Mouse (Mus musculus) midbrain, embryonic 11.5 days (tissue): ENCODE results near the gene Tuba4a. TPM values are rescaled to one million over a fixed set of nuclear protein-coding genes. Genes with fewer than 3 reads are reported as not detected.

Experiments
- ATAC-seq: fragments of 200-750 bp; cut with Nextera tagmentation; 2 replicates; pipeline ENCODE4 v1.8.0; 2017; ENCODE audit warnings: moderate TSS enrichment, moderate library complexity; ENCODE audit not compliant: low FRiP score
- DNase-seq: peaks from one replicate; pipeline ENCODE4 v3.0.0; 2015; ENCODE audit warnings: low spot score; ENCODE audit errors: missing footprints
- H3K27ac ChIP-seq: fragments of 300-500 bp; sonication (generic); 2 replicates; pipeline ENCODE4 v1.5.1; 2014; ENCODE audit warnings: low read depth, low read length
- H3K27me3 ChIP-seq: fragments of 300-500 bp; sonication (generic); 2 replicates; pipeline ENCODE4 v1.6.1; 2014; ENCODE audit warnings: mild to moderate bottlenecking, low read length, moderate library complexity, mixed read lengths; ENCODE audit not compliant: control insufficient read depth, insufficient read depth
- H3K36me3 ChIP-seq: fragments of 300-500 bp; sonication (generic); 2 replicates; pipeline ENCODE4 v1.6.1; 2014; ENCODE audit warnings: mild to moderate bottlenecking, low read length, moderate library complexity, mixed read lengths; ENCODE audit not compliant: control insufficient read depth, insufficient read depth
- H3K4me1 ChIP-seq: fragments of 300-500 bp; sonication (generic); 2 replicates; pipeline ENCODE4 v1.6.1; 2014; ENCODE audit warnings: low read length; ENCODE audit not compliant: control insufficient read depth, insufficient read depth
- H3K4me2 ChIP-seq: fragments of 300-500 bp; sonication (generic); 2 replicates; pipeline ENCODE4 v1.6.1; 2014; ENCODE audit warnings: mild to moderate bottlenecking, moderate library complexity
- H3K4me3 ChIP-seq: fragments of 300-500 bp; sonication (generic); 2 replicates; pipeline ENCODE4 v1.5.1; 2014; ENCODE audit warnings: low read depth, low read length
- H3K9ac ChIP-seq: fragments of 300-500 bp; sonication (generic); 2 replicates; pipeline ENCODE4 v1.6.1; 2014; ENCODE audit warnings: low read length
- H3K9me3 ChIP-seq: fragments of 300-500 bp; sonication (generic); 2 replicates; pipeline ENCODE4 v1.6.1; 2016; ENCODE audit warnings: low read length; ENCODE audit not compliant: control insufficient read depth
- WGBS: fragments of 180-500 bp; shearing (Covaris S2); extraction: QIAGEN DNeasy Blood & Tissue Kit; methylation state at CpG from one replicate; pipeline ENCODE4 v1.1.7; 2014; 5-methylcytosine and 5-hydroxymethylcytosine counted together
- polyA plus RNA-seq: library from polyadenylated mRNA; unstranded; fragments of >200 nt; fragmentation: Nextera tagmentation; extraction: Ambion mirVana; gene quantifications from 2 replicates; pipeline ENCODE4 v1.2.1, GENCODE M21; 2014

The Tuba4a gene
- polyA plus RNA-seq, 1 experiment from 2014 or later, result 9.6 TPM

GRCm38 (mm10) chr1:75216797-75217585, 2.7 kb downstream of the Tuba4a start:
- no peak overlapping the region for H3K4me2 ChIP-seq
- 82% methylated on average over 13 of the region's 13 CpGs for WGBS
- H3K4me3 ChIP-seq, result no peak overlapping the region
- H3K9ac ChIP-seq, result no peak overlapping the region
- no peaks in the 10 kb centered on the region for H3K9me3 ChIP-seq
- ATAC-seq (no peak), DNase-seq (no peak)
- H3K4me1 ChIP-seq, result peaks cover 11% of the 10 kb centered on the region
- H3K36me3 ChIP-seq, result peaks cover 4% of the 10 kb centered on the region; the same call in 1 of the 2 replicates
- H3K27ac ChIP-seq, result no peak overlapping the region
- H3K27me3 ChIP-seq, result peaks cover 47% of the 10 kb centered on the region

- Histone ChIP-seq H3K36me3 (peaks cover 4% of the 10 kb centered on the region; the same call in 1 of the 2 replicates), H3K4me1 (peaks cover 20% of the 10 kb centered on the region), H3K4me2 (no peak overlapping the region), H3K27ac (no peak overlapping the region), H3K9me3 (no peaks in the 10 kb centered on the region), H3K4me3 (no peak overlapping the region), H3K9ac (no peak overlapping the region), H3K27me3 (peaks cover 40% of the 10 kb centered on the region)
- ATAC-seq (no peak), DNase-seq (no peak)
- WGBS, result 94% methylated on average over 9 of the region's 9 CpGs
These were observed 3.9 kb downstream of the Tuba4a start for GRCm38 (mm10) chr1:75215785-75216184.

- H3K36me3 ChIP-seq, result peaks cover 4% of the 10 kb centered on the region; the same call in 1 of the 2 replicates
- no peak overlapping the region for H3K4me3 ChIP-seq
- H3K9ac ChIP-seq, result no peak overlapping the region
- H3K4me2 ChIP-seq, result no peak overlapping the region
- no peak overlapping the region for H3K27ac ChIP-seq
- no peak for ATAC-seq
- no peaks in the 10 kb centered on the region for H3K9me3 ChIP-seq
- H3K4me1 ChIP-seq, result peaks cover 23% of the 10 kb centered on the region
- WGBS, result 77% methylated on average over 5 of the region's 5 CpGs
- no peak for DNase-seq
- H3K27me3 ChIP-seq, result peaks cover 31% of the 10 kb centered on the region
These were observed 4.8 kb downstream of the Tuba4a start for GRCm38 (mm10) chr1:75214886-75215285.

- no peak overlapping the region for H3K4me2 ChIP-seq
- no peak for DNase-seq
- no peak for ATAC-seq
- H3K36me3 ChIP-seq, result peaks cover 4% of the 10 kb centered on the region; the same call in 1 of the 2 replicates
- H3K9ac ChIP-seq, result no peak overlapping the region
- peaks cover 21% of the 10 kb centered on the region for H3K4me1 ChIP-seq
- H3K4me3 ChIP-seq, result no peak overlapping the region
- 88% methylated on average over 2 of the region's 2 CpGs for WGBS
- no peaks in the 10 kb centered on the region for H3K9me3 ChIP-seq
- peaks cover 26% of the 10 kb centered on the region for H3K27me3 ChIP-seq
- H3K27ac ChIP-seq, result no peak overlapping the region
These were observed 5.2 kb downstream of the Tuba4a start for GRCm38 (mm10) chr1:75214442-75214841.

GRCm38 (mm10) chr1:75213096-75213495, 6.6 kb downstream of the Tuba4a start:
- no peak overlapping the region for H3K4me3 ChIP-seq
- peaks cover 4% of the 10 kb centered on the region; the same call in 1 of the 2 replicates for H3K36me3 ChIP-seq
- no peaks in the 10 kb centered on the region for H3K9me3 ChIP-seq
- no peak overlapping the region for H3K9ac ChIP-seq
- 91% methylated on average over 7 of the region's 7 CpGs for WGBS
- ATAC-seq (no peak), DNase-seq (no peak)
- H3K4me1 ChIP-seq, result peaks cover 20% of the 10 kb centered on the region
- H3K27ac ChIP-seq, result no peak overlapping the region
- H3K27me3 ChIP-seq, result peaks cover 14% of the 10 kb centered on the region
- no peak overlapping the region for H3K4me2 ChIP-seq

GRCm38 (mm10) chr1:75212542-75212941, 7.1 kb downstream of the Tuba4a start:
- Histone ChIP-seq H3K4me3 (no peak overlapping the region), H3K4me2 (no peak overlapping the region), H3K4me1 (peaks cover 20% of the 10 kb centered on the region), H3K9me3 (no peaks in the 10 kb centered on the region), H3K27me3 (peaks cover 9% of the 10 kb centered on the region), H3K27ac (no peak overlapping the region), H3K36me3 (peaks cover 4% of the 10 kb centered on the region; the same call in 1 of the 2 replicates), H3K9ac (no peak overlapping the region)
- no peak for DNase-seq
- WGBS, result 87% methylated on average over 4 of the region's 4 CpGs
- ATAC-seq, result no peak

- peak overlapping the region; percentile 95 for H3K4me2 ChIP-seq
- ATAC-seq (peak; percentile 26; the same call in 1 of the 2 replicates), DNase-seq (no peak)
- H3K4me3 ChIP-seq, result peak overlapping the region; percentile 99
- H3K27ac ChIP-seq, result no peak overlapping the region
- H3K9ac ChIP-seq, result peak overlapping the region; percentile 95
- peaks cover 4% of the 10 kb centered on the region; the same call in 1 of the 2 replicates for H3K36me3 ChIP-seq
- 12% methylated on average over 17 of the region's 17 CpGs for WGBS
- peaks cover 20% of the 10 kb centered on the region for H3K4me1 ChIP-seq
- no peaks in the 10 kb centered on the region for H3K9me3 ChIP-seq
- peaks cover 2% of the 10 kb centered on the region; the same call in 1 of the 2 replicates for H3K27me3 ChIP-seq
These were observed 8.4 kb downstream of the Tuba4a start for GRCm38 (mm10) chr1:75211141-75211708.

- H3K4me2 ChIP-seq, result peak within 1 kb of the TSS; percentile 95
- peak within 1 kb of the TSS; percentile 99 for H3K4me3 ChIP-seq
- peak within 1 kb of the TSS; percentile 95 for H3K9ac ChIP-seq
- peaks cover 20% of the 10 kb centered on the region for H3K4me1 ChIP-seq
- peaks cover 2% of the 10 kb centered on the region; the same call in 1 of the 2 replicates for H3K27me3 ChIP-seq
- H3K9me3 ChIP-seq, result no peaks in the 10 kb centered on the region
- peak; percentile 99 for DNase-seq
- no peak within 1 kb of the TSS for H3K27ac ChIP-seq
- H3K36me3 ChIP-seq, result peaks cover 4% of the 10 kb centered on the region; the same call in 1 of the 2 replicates
- peak; percentile 98 for ATAC-seq
- 6% methylated on average over 42 of the region's 42 CpGs for WGBS
These were observed 9.3 kb downstream of the Tuba4a start, which contains the start of the genes Glb1l and Stk16 for GRCm38 (mm10) chr1:75210136-75211087. Gene Glb1l (minus strand): TSS chr1:75210813. Gene Stk16 (plus strand): TSS chr1:75210838.
